Mouse (Mus musculus): ENCODE results near the gene Micu1.

GRCm38 (mm10) chr10:59898935-59899334, 196.7 kb downstream of the Micu1 start:
- TF ChIP-seq POLR2A (IDR thresholded peaks at IDR 0.05; ENCODE audit: borderline replicate concordance, insufficient read depth, low read length) (no peak), CTCF (IDR thresholded peaks at IDR 0.05; ENCODE audit: borderline replicate concordance, insufficient read depth, low read depth, low read length) (no peak)

Measured in cerebellum, adult 2 months (tissue).